Mouse (Mus musculus): Measurements from ENCODE around the gene Gm20388. TPM values are rescaled to one million over a fixed set of nuclear protein-coding genes. Genes with fewer than 3 reads are reported as not detected.
"Not testable (repeated sequence)": the region's sequence is repeated elsewhere in the genome, so short reads cannot be mapped to it uniquely, and the experiment has no call there.

Gm20388 gene
- total RNA-seq, 2 experiments from 2014 or later, result 5.8 TPM; not detected in 1

DNA sequence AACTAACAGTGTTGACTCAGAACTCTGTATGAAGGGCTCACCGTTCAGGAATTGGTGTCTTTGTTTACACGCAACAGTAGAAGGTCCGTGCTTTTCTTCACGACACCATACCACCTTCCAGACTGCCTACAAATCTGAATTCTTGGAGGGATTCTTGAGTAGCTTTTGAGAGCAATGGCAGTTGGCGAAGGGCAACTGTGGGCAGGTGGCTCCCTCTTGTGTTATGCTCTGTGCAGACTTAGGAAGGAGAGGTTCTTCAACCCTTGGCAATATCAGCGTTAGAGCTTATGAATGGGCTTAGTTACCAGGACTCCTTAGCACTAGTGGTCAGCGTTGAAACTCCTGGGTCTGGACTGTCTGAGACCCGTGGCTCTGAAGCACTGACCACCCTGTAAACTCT is 4081.9 kb downstream of the Gm20388 start:
- DNase-seq, result peak; percentile 14

DNA sequence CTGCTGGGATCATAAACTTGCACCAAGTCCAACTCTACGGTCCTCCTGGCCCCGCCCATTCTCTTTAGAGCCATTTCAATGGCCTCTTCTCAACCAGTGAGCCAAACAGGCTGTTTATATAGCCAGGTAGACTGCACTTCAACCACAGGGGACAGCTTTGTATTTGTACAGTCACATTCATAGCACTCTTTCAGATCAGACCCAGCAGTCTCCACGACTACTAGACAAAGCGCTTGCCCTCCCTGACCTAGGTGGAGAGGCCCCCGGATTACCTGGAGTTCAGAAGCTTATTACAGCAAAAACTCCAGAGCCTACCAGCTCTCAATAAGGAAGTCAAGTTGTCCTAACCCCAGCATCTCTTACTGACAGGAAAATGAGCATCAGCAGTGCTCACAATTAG is 4083.0 kb downstream of the Gm20388 start:
- no peak for DNase-seq

DNA sequence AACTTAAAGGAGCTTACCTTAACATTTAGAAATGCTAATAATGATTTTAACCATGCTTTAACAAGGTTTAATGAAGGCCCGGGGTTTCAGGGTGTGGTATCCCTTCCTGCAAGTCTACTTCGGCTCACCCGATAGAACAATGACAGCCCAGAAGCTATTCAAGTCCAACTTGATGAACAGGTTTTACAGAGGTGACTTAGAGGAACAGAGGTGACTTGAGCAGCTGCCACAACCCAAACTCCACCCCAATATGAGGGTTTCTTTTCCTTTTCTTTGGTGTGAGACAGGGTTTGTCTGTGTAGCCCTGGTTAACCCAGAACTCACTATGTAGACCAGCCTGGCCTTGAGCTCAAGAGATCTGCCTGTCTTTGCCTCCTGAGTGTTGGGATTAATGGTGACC is 4083.4 kb downstream of the Gm20388 start:
- no peak for DNase-seq

DNA sequence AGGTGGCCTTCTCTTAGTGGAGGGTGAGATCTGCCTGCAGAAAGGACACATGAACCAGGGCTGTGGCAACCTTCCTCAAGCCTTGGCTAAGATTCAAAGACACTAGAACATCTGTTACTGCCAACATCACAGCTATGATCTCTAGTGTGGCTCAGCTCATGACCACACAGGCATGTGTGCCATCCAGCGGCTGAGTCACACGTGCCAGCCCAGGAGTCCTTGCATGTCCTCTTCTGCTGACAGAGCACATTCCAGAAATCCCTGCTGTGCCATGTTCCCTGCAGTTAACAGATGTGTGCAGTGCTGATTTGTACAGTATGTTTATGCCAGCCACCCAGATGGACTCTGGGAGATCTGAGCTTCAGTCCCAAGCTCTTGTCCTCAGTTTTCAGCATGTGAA is 4088.9 kb downstream of the Gm20388 start:
- DNase-seq, result peak; percentile 37

DNA sequence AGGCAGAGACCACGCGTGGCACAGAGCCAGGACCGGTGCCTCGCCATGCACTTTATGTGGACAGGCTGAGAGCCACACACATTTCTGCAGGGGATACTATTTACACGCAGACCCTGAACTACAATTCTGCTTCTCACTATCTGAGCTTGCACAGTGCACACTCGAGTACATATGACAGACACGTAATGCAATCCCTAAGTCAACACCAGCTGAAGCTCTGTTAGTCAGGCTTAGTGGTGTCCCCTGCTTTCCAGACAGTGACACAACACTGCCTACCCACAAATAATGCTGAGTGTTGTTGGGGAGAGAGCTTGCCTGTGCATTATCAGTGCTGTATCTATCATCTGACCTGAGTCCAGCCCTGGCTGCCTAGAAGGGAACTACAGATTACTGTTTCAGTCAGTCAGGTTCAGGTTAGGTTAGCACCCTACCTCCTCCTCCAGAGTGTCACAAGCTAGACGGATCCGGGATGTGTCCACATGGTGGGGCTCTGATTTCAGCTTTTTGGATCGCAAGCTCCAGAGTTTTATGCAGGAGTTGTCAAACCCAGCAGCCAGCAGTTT is 4092.0 kb downstream of the Gm20388 start:
- no peak for DNase-seq

DNA sequence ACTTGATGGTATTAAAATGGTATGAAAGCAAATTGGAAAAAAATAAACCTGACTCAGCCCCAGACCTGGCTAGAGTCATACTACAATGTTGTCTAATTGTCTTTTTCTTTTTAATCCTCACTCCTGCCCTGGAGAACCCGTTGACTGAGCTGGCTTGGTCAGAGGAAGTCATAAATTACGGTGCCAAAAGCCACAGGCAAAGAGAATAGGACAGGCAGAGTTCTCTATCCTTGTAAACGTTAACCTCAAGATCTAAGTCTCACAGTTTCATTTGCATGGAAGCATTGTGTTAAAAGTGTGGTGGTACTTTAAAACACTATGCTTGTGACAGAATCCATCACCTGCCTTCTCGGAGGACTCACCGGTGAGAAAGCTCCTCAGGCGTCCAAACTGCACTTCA is 4097.2 kb downstream of the Gm20388 start:
- no peak for DNase-seq

DNA sequence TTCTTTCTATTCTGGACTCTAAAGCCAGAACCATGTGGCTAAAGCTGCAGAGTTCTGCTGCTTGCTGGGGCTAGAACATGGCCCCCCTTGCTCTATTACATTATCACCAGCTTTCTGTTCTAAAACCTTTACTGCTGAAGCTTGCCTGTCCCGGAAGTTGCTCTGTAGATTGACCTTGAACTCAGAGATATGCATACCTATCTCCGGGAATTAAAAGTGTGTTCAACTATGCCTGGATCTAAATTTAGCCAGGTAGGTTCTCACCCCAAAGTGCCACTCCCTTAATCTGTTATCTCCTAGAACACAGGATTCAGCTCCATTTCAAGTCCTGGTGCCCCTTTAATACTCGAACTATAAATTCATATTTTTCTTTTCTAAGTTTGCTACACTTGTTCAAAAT is 4100.9 kb downstream of the Gm20388 start:
- DNase-seq, result no peak

DNA sequence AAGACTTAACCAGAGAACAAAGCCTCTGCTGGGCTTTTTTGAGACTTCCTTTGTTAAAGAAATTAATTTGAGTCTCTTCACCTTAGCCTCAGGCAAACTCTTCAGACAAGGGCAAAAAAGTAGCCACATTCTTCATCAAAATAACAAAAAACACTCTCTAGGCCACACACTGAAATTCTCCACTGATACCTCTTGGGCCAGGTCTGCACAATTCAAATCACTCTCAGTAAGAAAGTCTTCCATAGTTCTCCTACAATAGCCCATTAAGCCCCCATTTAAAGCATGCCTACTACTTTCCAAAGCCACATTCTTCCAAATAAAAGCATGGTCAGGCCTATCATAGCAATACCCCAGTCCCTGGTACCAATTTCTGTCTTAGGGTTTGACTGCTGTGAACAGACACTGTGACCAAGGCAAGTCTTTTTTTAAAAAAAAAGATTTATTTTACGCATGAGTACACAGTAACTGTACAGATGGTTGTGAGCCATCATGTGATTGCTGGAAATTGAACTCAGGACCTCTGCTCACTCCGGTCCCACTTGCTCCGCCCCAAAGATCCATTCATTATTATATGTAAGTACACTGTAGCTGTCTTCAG is 4101.4 kb downstream of the Gm20388 start:
- DNase-seq, result no peak

DNA sequence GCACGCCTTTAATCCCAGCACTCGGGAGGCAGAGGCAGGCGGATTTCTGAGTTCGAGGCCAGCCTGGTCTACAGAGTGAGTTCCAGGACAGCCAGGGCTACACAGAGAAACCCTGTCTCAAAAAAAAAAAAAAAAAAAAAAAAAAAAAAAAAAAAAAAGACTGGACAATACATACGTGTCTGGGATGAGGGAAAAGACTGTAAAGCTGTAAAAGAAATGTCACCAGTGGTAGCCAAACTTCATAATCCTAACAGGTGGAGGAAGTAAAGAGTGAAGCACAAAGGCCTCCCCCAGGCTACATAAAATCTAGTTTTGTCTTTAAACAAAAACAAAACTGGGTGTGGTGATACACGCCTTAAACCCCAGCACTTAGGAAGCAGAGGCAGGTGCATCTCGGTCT is 4103.7 kb downstream of the Gm20388 start:
- DNase-seq, result not testable (repeated sequence)

DNA sequence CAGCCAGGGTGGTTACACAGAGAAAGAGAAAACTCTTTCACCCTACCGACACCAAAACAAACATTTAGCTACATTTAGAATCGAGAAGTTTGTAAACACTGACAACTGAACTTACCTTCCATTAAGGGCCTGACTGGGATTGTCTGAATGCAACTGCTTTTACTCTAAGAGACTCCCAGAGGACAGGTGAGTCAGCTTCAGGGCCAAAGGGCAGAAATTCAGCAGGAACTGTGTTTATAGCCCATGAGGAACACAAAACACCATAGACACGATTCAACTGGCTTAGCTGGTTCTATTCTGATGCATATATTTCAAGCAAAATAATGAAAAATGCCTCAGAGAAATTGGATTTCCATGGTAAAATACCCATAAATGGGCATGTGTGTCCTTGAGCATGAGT is 4104.1 kb downstream of the Gm20388 start:
- DNase-seq, result no peak

DNA sequence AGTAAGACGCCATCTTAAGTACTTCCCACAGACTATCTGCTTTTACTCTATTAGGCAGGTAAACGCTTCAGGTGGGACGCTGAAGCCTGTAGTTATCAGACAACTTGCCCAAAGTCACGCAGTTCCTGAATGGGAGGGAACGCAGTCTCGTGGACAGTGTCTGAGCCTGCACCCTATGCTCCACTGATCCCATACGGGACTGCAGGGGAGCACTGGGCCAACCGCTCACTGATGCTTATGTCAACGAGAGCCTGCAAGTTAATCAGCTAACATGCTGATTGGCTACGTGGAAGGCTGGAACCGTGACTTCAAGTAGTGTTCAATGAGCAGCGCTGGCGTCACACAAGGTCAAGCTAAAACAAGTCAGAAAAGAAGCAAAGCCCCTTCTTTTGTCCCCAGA is 4109.1 kb downstream of the Gm20388 start:
- DNase-seq, result peak; percentile 25

DNA sequence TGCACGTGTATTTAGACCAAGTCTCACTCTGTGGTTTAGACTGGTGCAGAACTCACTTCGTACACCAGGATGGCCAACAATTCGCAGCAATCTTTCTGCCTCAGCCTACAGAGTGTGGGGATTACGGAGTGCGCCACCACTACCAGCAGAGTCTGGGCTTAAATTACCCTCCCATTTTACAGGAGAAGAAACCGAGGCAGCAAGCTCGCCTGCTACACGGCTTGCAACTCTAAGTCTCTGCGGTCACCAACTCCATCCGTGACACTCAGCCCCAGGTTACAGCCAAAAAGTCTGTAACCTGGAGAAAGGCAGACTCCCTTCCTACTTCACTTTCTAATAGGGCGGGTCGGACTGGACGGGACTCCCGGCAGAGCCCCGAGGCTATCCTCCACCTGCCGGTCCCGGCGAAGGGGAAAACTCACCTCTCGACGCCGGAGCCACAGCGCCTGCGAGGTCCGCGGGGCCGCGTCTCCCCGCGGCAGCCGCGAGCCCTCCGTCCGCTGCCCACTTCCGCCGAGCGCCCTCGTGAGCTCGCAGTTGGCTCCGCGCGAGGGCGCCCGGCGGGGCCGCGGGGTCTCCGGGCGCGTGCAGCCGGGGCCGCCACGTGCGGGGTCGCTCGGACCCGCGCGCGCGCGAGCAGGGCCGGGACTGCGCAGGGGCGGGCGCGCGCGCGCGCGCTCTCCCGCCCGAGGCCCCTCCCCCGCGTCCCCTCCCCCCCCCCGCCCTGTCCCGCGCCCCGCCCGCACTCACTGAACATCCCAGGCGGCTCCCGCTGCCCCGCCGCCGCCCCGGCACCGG is 4110.0 kb downstream of the Gm20388 start:
- peak; percentile 71 for DNase-seq

DNA sequence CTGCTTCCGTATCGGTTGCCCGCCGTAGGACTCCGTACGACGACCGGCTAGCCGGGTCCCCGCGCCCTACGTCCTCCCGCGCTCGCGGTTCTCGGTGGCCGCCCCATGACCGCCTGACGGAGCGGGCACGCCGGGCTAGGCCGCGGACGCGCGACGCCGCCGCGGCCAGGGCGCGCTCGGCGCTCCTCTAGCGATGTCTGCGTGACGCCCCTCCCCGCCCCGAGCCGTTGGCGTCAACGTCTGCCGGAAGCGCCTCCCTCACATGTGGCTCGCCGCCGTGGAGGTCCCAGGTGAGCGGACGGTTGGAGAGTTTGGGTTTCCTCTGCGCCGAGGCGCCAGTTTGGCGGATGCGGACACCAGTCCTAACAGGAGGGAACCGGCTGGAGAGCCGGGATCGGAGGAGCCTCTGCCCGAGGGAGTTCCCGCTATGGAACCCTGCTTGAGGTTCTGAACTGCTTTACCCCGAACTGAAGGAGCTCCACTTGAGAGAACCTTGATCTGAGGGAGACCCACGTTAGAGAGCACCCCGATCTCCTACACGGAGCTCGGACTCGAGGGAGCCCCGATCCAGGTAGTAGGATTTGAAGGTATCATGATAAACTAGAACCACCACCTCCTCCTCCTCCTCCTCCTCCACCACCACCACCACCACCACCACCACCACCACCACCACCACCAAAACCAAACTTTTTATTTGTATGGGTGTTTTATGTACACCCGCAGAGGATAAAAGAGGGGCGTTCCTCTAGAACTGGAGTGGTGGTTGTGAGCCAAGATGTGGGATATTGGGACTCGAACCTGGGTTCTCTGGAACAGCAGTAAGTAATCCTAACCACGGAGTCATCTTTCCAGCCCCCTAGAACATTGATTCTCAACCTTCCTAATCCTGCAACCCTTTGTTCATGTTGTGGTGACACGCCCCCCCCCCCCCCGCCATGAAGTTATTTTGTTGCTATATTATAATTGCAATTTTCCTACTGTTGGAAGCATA is 4110.9 kb downstream of the Gm20388 start, which contains the start of the genes Taf5l and Urb2:
Taf5l (minus strand) TSS at position 161 of the 991 bp plus-strand sequence.
Urb2 (plus strand) TSS at position 272 of the 991 bp plus-strand sequence.
- peak; percentile 94 for DNase-seq

DNA sequence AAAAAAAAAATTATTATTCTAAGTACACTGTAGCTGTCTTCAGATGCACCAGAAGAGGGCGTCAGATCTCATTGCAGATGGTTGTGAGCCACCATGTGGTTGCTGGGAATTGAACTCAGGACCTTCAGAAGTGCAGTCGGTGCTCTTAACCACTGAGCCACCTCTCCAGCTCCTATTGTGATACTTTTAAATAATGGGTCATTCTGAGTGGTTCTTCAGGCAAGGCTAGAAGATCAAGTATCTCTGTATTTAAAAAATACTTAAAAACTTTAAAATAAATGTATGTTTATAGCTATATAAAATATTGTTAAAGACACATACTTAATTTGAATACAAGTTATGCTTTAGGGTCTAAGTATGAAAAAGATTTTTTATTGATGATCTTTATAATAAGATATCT is 4115.6 kb downstream of the Gm20388 start:
- not testable (repeated sequence) for DNase-seq

DNA sequence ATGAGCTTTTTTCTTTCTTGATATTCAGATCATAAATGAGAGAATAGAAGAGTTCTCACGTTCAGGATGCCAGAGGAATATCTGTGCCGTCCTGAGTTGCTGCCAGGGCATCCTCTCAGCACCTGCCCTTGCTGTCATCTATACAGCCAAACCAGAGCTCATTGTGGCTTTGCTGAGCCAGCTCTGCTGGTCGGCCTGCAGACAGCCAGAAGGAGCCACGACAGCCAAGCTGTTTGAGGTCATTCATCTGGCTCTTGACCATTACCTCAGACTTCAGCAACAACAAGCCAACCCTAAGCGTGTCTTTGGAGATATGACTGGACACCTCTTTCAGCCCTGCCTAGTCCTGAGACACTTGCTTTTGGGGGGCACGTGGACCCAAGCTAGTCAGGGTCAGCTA is 4117.2 kb downstream of the Gm20388 start:
- no peak for DNase-seq

DNA sequence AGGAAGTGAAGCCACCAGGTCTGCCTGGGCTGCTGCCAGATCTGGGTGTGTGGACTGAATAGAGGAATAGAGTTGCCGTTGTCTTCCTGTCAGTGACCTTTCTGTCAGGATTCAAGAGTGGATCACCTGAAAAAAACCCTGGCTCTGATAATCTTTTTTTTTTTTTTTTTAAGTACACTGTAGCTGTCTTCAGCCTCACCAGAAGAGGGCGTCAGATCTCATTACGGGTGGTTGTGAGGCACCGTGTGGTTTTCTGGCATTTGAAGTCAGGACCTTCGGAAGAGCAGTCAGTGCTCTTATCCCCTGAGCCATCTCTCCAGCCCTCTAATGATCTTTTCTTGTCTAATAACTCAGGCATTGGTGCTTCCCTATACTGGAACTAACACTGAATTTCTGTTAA is 4122.8 kb downstream of the Gm20388 start:
- DNase-seq, result no peak

DNA sequence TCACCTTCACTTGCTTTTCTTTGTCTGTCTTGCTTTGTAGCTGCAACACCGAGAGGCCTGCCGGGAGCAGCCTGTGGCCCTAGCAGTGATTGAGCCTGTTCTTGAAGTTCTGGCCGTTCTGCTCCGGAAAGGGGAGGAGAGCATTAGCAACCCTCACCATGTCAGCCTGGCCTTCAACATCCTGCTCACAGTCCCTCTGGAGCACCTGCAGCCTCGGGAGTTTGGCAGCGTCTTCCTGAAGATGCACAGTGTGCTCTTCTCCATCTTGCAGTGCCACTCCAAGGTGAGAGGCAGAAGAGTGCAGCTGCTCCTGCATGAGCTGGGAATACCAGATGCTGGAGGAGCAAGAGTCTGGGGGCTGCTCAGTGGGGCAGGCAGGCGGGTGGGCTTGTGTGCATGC is 4127.5 kb downstream of the Gm20388 start:
- DNase-seq, result no peak

DNA sequence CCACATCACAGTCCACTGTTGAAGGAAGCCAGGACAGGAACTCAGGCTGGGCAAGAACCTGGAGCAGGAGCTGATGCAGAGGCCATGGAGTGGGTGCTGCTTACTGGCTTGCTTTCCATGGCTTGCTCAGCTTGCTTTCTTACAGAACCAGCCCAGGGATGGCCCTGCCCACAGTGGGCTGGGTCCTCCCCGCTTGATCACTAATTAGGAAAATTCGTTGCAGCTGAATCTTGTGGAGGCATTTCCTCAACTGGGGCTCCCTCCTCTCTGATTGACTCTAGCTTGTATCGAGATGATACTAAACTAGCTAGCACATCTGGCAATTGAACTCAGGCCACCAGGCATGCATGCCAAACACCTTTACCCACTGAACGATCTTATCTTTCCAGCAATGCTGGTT is 4128.7 kb downstream of the Gm20388 start:
- no peak for DNase-seq

DNA sequence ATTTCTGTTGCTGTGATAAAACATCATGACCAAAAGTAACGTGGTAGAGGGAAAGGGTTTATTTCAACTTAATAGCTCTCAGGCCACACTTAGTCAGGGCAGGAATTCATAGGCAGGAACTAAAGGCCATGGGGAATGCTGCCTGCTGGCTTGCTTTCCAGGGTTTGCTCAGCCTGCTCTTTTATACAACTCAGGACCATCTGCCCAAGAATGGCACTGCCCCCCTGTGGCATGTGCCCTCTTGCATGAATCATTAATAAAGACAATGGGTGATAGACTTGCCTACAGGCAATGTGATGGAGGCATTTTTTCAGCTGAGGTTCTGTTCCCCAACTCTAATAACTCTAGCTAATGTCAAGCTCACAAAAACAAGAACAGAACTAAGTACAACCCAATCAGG is 4131.6 kb downstream of the Gm20388 start:
- no peak for DNase-seq

DNA sequence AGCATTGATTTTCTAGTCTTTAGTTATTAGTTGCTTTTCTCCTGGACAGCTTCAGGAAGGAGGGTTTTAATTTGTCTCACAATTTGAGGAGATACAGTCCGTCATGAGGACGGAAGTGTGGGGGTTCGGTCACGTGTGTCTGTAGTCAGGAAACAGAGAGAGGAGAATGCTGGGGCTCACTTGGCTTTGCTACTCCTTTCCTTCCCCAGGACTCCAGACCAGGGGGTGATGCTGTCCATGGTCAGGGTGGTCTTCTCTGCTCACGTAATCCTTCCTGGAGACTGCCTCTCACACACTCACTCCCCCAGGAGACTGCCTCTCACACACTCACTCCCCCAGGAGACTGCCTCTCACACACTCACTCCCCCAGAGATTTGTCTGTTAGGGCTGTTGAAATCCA is 4133.8 kb downstream of the Gm20388 start:
- no peak for DNase-seq

DNA sequence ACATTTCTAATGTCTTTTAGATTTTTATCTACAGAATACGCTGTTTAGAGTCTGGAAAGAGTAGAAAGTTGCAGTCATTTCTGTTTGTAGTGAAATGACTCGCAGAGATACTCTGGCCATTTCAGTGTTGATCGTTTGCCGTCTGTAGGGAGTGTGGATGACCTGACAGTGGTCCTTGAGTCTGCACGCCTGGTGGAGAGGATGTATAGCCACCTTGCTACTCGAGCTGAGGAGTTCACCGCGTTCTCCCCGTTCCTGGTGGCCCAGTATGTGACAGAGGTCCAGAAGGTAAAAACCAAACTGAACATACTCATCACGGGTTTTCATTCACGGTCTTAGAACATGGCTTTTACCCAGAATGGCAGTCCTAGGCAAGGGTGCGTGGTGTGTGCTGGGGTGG is 4134.3 kb downstream of the Gm20388 start:
- no peak for DNase-seq

DNA sequence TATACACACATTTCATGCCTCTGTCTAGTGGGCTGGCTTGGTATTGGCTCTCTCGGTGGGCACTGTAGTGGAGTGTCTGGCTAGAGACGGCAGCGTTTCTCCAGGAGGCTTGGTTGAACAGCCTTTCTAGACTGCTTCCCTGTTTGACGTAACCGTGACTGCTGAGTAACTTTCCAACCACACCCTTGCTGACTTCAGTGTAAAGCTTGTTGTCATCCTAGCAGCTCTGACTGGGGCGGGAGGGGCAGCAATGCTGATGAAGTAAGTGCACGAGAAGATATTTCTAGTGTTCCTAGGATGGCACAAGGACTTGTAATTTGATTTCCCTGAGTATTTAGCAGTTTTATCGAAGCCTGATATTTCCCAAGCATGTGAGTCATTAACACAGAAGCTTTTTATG is 4135.2 kb downstream of the Gm20388 start:
- DNase-seq, result no peak

DNA sequence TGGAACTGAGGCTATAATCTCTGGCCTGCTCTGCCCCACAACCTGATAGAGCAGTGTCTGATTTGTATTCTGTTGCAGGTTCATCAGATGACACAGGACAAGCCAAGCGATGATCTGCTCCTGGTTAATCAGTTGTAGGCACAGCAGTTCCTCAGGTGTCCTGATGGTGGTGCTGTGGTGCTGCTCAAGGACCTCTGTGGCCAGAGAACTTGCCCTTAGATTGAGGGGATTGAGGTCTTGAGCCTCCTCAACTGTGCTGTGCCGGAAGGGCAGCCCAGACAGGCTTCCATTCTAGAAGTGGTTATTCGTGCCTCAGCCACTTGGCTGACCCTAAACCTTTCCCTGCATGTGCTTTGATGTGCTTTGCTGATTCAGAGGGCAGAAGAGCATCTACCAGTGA is 4141.5 kb downstream of the Gm20388 start:
- peak; percentile 86 for DNase-seq

All from heart, postnatal 4 days (tissue).